Comparison of ENCODE assay signal across 15 mouse cellular contexts in genomic region chr16:20300076-20300475, GRCm38 (mm10). TPM values are rescaled to one million over a fixed set of nuclear protein-coding genes. Genes with fewer than 3 reads are reported as not detected.
DNase-seq lines count a peak whose midpoint lies in the region; ATAC-seq and TF ChIP-seq lines count a peak whose summit lies in the region.
"Had no signal": no experiment of that assay in that cellular context is flagged by ENCODE, and none has a peak within 500 bp of the region (broad histone marks: within the 10 kb centered on the region; RNA-seq: fewer than 3 reads in every experiment).

No protein-coding gene starts in this region.

- H3K4me2 ChIP-seq in heart, embryonic 12.5 days = no peak overlapping the region; the same call in 1 of the 2 replicates
- peak overlapping the region; percentile 87; the same call in 1 of the 2 replicates for H3K4me2 ChIP-seq in liver, embryonic 11.5 days
- H3K4me2 ChIP-seq in liver, embryonic 13.5 days = peak overlapping the region; percentile 24; the same call in 1 of the 2 replicates

- H3K27ac ChIP-seq in heart, embryonic 10.5 days = no peak overlapping the region
- H3K27ac ChIP-seq in heart, embryonic 12.5 days (ENCODE audit: poor library complexity, severe bottlenecking) = no peak overlapping the region
- no peak overlapping the region for H3K27ac ChIP-seq in liver, embryonic 11.5 days (ENCODE audit: low read depth, low read length)
- no peak overlapping the region for H3K27ac ChIP-seq in ES-Bruce4 (ENCODE audit: insufficient read depth, low read length)
- H3K27ac ChIP-seq in liver, embryonic 13.5 days = no peak overlapping the region
- H3K27ac ChIP-seq: heart, embryonic 15.5 days; kidney, postnatal 0 days; stomach, embryonic 15.5 days had no signal

- ATAC-seq in heart, embryonic 12.5 days (ENCODE audit: insufficient number of reproducible peaks, low FRiP score) = no peak
- no peak for ATAC-seq in liver, embryonic 11.5 days (replicated peaks; ENCODE audit: low FRiP score)
- no peak for ATAC-seq in liver, embryonic 13.5 days (ENCODE audit: low read depth)

- no peak for TF ChIP-seq CTCF in ES-Bruce4 (IDR thresholded peaks at IDR 0.05; ENCODE audit: low read depth, low read length)

- peaks cover 30% of the 10 kb centered on the region for H3K36me3 ChIP-seq in heart, embryonic 10.5 days
- H3K36me3 ChIP-seq in heart, embryonic 12.5 days = peaks cover 28% of the 10 kb centered on the region
- peaks cover 5% of the 10 kb centered on the region; the same call in 1 of the 2 replicates for H3K36me3 ChIP-seq in liver, embryonic 11.5 days (ENCODE audit: control insufficient read depth, insufficient read depth, low read length)
- H3K36me3 ChIP-seq in ES-Bruce4 (ENCODE audit: control insufficient read depth, insufficient read depth, low read length, poor library complexity, severe bottlenecking) = peaks cover 31% of the 10 kb centered on the region
- peaks cover 30% of the 10 kb centered on the region for H3K36me3 ChIP-seq in liver, embryonic 13.5 days

- no peak overlapping the region for H3K9ac ChIP-seq in heart, embryonic 12.5 days
- no peak overlapping the region for H3K9ac ChIP-seq in liver, embryonic 11.5 days (ENCODE audit: low read depth, low read length)
- H3K9ac ChIP-seq in ES-Bruce4 (ENCODE audit: low read depth, poor library complexity, severe bottlenecking) = 0 out of 2 replicates have a peak overlapping the region, but pooled peaks have one; percentile 51
- no peak overlapping the region for H3K9ac ChIP-seq in liver, embryonic 13.5 days
- H3K9ac ChIP-seq: heart, embryonic 15.5 days had no signal

- H3K9me3 ChIP-seq in heart, embryonic 10.5 days = no peaks in the 10 kb centered on the region
- no peaks in the 10 kb centered on the region for H3K9me3 ChIP-seq in heart, embryonic 12.5 days (replicated peaks)
- H3K9me3 ChIP-seq in liver, embryonic 11.5 days (ENCODE audit: control insufficient read depth, low read length) = no peaks in the 10 kb centered on the region
- H3K9me3 ChIP-seq in ES-Bruce4 (replicated peaks; ENCODE audit: control insufficient read depth, insufficient read depth, low read length, poor library complexity, severe bottlenecking) = no peaks in the 10 kb centered on the region
- H3K9me3 ChIP-seq in liver, embryonic 13.5 days (replicated peaks) = no peaks in the 10 kb centered on the region
- H3K9me3 ChIP-seq: heart, embryonic 15.5 days; stomach, embryonic 15.5 days had no signal

- H3K4me1 ChIP-seq in heart, embryonic 10.5 days = peaks cover 22% of the 10 kb centered on the region
- peaks cover 19% of the 10 kb centered on the region for H3K4me1 ChIP-seq in heart, embryonic 12.5 days (replicated peaks)
- peaks cover 17% of the 10 kb centered on the region for H3K4me1 ChIP-seq in liver, embryonic 11.5 days (replicated peaks; ENCODE audit: control insufficient read depth, insufficient read depth, low read length)
- no peaks in the 10 kb centered on the region for H3K4me1 ChIP-seq in ES-Bruce4 (ENCODE audit: control insufficient read depth, insufficient read depth, low read length)
- H3K4me1 ChIP-seq in liver, embryonic 13.5 days (replicated peaks) = peaks cover 25% of the 10 kb centered on the region

- WGBS in heart, embryonic 10.5 days = 90% methylated on average over 2 of the region's 2 CpGs
- 84% methylated on average over 2 of the region's 2 CpGs for WGBS in heart, embryonic 12.5 days
- 93% methylated on average over 2 of the region's 2 CpGs for WGBS in liver, embryonic 11.5 days
- 86% methylated on average over 2 of the region's 2 CpGs for WGBS in liver, embryonic 13.5 days (ENCODE audit: insufficient replicate concordance)

- no peak overlapping the region for H3K4me3 ChIP-seq in heart, embryonic 10.5 days
- H3K4me3 ChIP-seq in heart, embryonic 12.5 days = no peak overlapping the region
- no peak overlapping the region for H3K4me3 ChIP-seq in liver, embryonic 11.5 days (ENCODE audit: low read depth, low read length)
- H3K4me3 ChIP-seq in ES-Bruce4 (ENCODE audit: low read depth, low read length) = no peak overlapping the region
- no peak overlapping the region for H3K4me3 ChIP-seq in liver, embryonic 13.5 days (replicated peaks)

- DNase-seq in heart, embryonic 10.5 days (ENCODE audit: low spot score) = peak; percentile 56
- no peak for DNase-seq in liver, embryonic 11.5 days (ENCODE audit: low spot score)
- no peak for DNase-seq in liver
- no peak for DNase-seq in liver, embryonic 13.5 days
- no peak for DNase-seq in cerebellum, adult 11 months
- no peak for DNase-seq in spleen, adult 12 weeks (ENCODE audit: low spot score)
- DNase-seq: gastrocnemius, postnatal 25 days; right cerebral cortex, adult 18-20 months; spleen, adult 18-20 months had no signal

- TF ChIP-seq POLR2A in ES-Bruce4 (IDR thresholded peaks at IDR 0.05; ENCODE audit: insufficient read depth, low read length) = no peak

- no peaks in the 10 kb centered on the region for H3K27me3 ChIP-seq in heart, embryonic 10.5 days (ENCODE audit: insufficient read depth, poor library complexity, severe bottlenecking)
- H3K27me3 ChIP-seq in heart, embryonic 12.5 days (replicated peaks) = no peaks in the 10 kb centered on the region
- H3K27me3 ChIP-seq in liver, embryonic 11.5 days (replicated peaks; ENCODE audit: control insufficient read depth, insufficient read depth, low read length) = no peaks in the 10 kb centered on the region; the same call in 1 of the 2 replicates
- no peaks in the 10 kb centered on the region for H3K27me3 ChIP-seq in ES-Bruce4 (ENCODE audit: control insufficient read depth, insufficient read depth, low read length, poor library complexity, severe bottlenecking)
- H3K27me3 ChIP-seq in liver, embryonic 13.5 days = no peaks in the 10 kb centered on the region
- H3K27me3 ChIP-seq: heart, embryonic 15.5 days; stomach, embryonic 15.5 days had no signal

- no peak for TF ChIP-seq EP300 in ES-Bruce4 (IDR thresholded peaks at IDR 0.05; ENCODE audit: insufficient read depth, low read depth, low read length)

RNA-seq across cellular contexts. Expression of gene Parl, which starts 2.1 kb away (rescaled TPM):
- 97.5 and 115 TPM in 2 replicates for polyA plus RNA-seq in heart, embryonic 10.5 days (2016; fragmentation: Nextera tagmentation; extraction: Ambion mirVana)
- polyA plus RNA-seq in heart, embryonic 12.5 days (2016; fragmentation: Nextera tagmentation; extraction: Ambion mirVana) = 74.6 and 75.8 TPM in 2 replicates
- polyA plus RNA-seq in liver, embryonic 11.5 days (2014; fragmentation: Nextera tagmentation; extraction: Ambion mirVana) = 87.6 and 89.4 TPM in 2 replicates
- polyA plus RNA-seq in ES-Bruce4 (2011; ENCODE audit: insufficient read depth, insufficient read length, low read depth, missing spikeins) = 87.9 and 94.9 TPM in 2 replicates
- 53.8 and 63.7 TPM in 2 replicates for polyA plus RNA-seq in liver, embryonic 13.5 days (2015; fragmentation: Nextera tagmentation; extraction: Ambion mirVana)

RNA-seq across cellular contexts. Expression of gene Cyp2ab1, which starts 25.1 kb away (rescaled TPM):
- polyA plus RNA-seq in heart, embryonic 10.5 days (2016; fragmentation: Nextera tagmentation; extraction: Ambion mirVana) = not detected in 2 replicates
- polyA plus RNA-seq in heart, embryonic 12.5 days (2016; fragmentation: Nextera tagmentation; extraction: Ambion mirVana) = not detected in 2 replicates
- polyA plus RNA-seq in liver, embryonic 11.5 days (2014; fragmentation: Nextera tagmentation; extraction: Ambion mirVana) = not detected in 2 replicates
- polyA plus RNA-seq in ES-Bruce4 (2011; ENCODE audit: insufficient read depth, insufficient read length, low read depth, missing spikeins) = not detected in 2 replicates
- polyA plus RNA-seq in liver, embryonic 13.5 days (2015; fragmentation: Nextera tagmentation; extraction: Ambion mirVana) = not detected in 2 replicates
- polyA plus RNA-seq: heart, embryonic 15.5 days; kidney, postnatal 0 days; stomach, embryonic 15.5 days had no signal

RNA-seq across cellular contexts. Expression of gene Map6d1, which starts 58.9 kb away (rescaled TPM):
- polyA plus RNA-seq in heart, embryonic 10.5 days (2016; fragmentation: Nextera tagmentation; extraction: Ambion mirVana) = 0.94 and 1.8 TPM in 2 replicates
- polyA plus RNA-seq in heart, embryonic 12.5 days (2016; fragmentation: Nextera tagmentation; extraction: Ambion mirVana) = 1.3 TPM in 2 replicates
- polyA plus RNA-seq in liver, embryonic 11.5 days (2014; fragmentation: Nextera tagmentation; extraction: Ambion mirVana) = 0.27 and 0.31 TPM in 2 replicates
- polyA plus RNA-seq in ES-Bruce4 (2011; ENCODE audit: insufficient read depth, insufficient read length, low read depth, missing spikeins) = 0.94 and 1.0 TPM in 2 replicates
- 0.06 TPM in 2 replicates for polyA plus RNA-seq in liver, embryonic 13.5 days (2015; fragmentation: Nextera tagmentation; extraction: Ambion mirVana)
- polyA plus RNA-seq: liver, adult 2 months had no signal
